Mouse (Mus musculus) monocyte, adult 2 months (primary cell): Measurements from ENCODE around the gene Rps19.
"Not testable (repeated sequence)": the region's sequence is repeated elsewhere in the genome, so short reads cannot be mapped to it uniquely, and the experiment has no call there.

Source experiments
- DNase-seq, 2 experiments: peaks; one replicate each; pipeline ENCODE4 v3.0.0; 2022; ENCODE audit warnings: low spot score in 2 of 2, low read depth in 1 of 2

Gene Rps19

GRCm38 (mm10) chr7:24869532-24870165, 14.5 kb upstream of the Rps19 start, which contains the start of the genes Lypd4 and Dmrtc2:
TSS of gene Lypd4 (minus strand) at chr7:24869941.
TSS of gene Dmrtc2 (plus strand) at chr7:24870057.
- DNase-seq: no peak

- DNase-seq: no peak
These were observed 6.6 kb upstream of the Rps19 start for GRCm38 (mm10) chr7:24877588-24877987.

- DNase-seq: no peak
These were observed 4.6 kb upstream of the Rps19 start for GRCm38 (mm10) chr7:24879620-24880019.

- DNase-seq: no peak
These were observed 1.6 kb upstream of the Rps19 start for GRCm38 (mm10) chr7:24882416-24883199.

- no peak for DNase-seq
These were observed 621 bp downstream of the Rps19 start for GRCm38 (mm10) chr7:24884693-24885291.

- no peak for DNase-seq
These were observed 1.5 kb downstream of the Rps19 start for GRCm38 (mm10) chr7:24885468-24886307.

- no peak for DNase-seq
These were observed 2.1 kb downstream of the Rps19 start for GRCm38 (mm10) chr7:24886308-24886633.

- no peak for DNase-seq
These were observed 2.9 kb downstream of the Rps19 start for GRCm38 (mm10) chr7:24887096-24887495.

- no peak for DNase-seq
These were observed 5.5 kb downstream of the Rps19 start for GRCm38 (mm10) chr7:24889431-24890220.

GRCm38 (mm10) chr7:24890281-24891216, 6.4 kb downstream of the Rps19 start:
- DNase-seq: peak in 1 of 2 experiments; percentile 45

GRCm38 (mm10) chr7:24891241-24892124, 7.3 kb downstream of the Rps19 start:
- DNase-seq: no peak

GRCm38 (mm10) chr7:24892125-24892583, 8.0 kb downstream of the Rps19 start:
- no peak for DNase-seq

- not testable (repeated sequence) for DNase-seq
These were observed 11.6 kb downstream of the Rps19 start for GRCm38 (mm10) chr7:24895749-24896148.

- DNase-seq: no peak
These were observed 12.1 kb downstream of the Rps19 start for GRCm38 (mm10) chr7:24896269-24896668.

GRCm38 (mm10) chr7:24897224-24897623, 13.1 kb downstream of the Rps19 start, which contains the start of gene Cd79a:
TSS of gene Cd79a (plus strand) at chr7:24897381.
- no peak for DNase-seq

- no peak for DNase-seq
These were observed 13.8 kb downstream of the Rps19 start for GRCm38 (mm10) chr7:24897959-24898358.

GRCm38 (mm10) chr7:24901114-24901513, 16.9 kb downstream of the Rps19 start:
- no peak for DNase-seq

- no peak for DNase-seq
These were observed 17.7 kb downstream of the Rps19 start for GRCm38 (mm10) chr7:24901842-24902241.
